ENCODE assay signal across 7 mouse cellular contexts in the genomic region with DNA sequence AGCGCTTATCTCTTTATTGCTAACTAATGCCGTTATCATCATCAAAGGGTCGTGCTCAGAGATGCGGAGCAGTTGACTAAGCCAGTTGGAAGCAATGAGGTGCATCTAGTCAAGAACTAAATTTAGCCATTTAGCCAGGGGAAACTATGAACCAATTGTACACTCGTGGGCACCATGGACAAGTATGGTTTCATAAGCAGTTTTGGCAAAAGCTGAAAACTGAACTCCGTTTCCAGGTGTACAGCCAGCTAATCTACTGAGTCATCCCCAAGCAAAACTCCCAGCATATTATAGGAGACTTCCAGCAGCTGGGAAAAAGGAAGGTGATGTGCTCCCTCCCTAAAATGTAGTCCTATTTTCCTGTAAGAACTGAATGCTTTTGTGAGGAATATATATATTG. TPM values are rescaled to one million over a fixed set of nuclear protein-coding genes. Genes with fewer than 3 reads are reported as not detected.
DNase-seq lines count a peak whose midpoint lies in the region; ATAC-seq and TF ChIP-seq lines count a peak whose summit lies in the region.

No protein-coding gene starts in this region.

- no peak for ATAC-seq in lung, embryonic 14.5 days (ENCODE audit: insufficient read depth)
- ATAC-seq in limb, embryonic 12.5 days (ENCODE audit: insufficient number of reproducible peaks, insufficient read depth, low FRiP score, low TSS enrichment, low read depth): no peak
- no peak for ATAC-seq in stomach, embryonic 14.5 days (ENCODE audit: insufficient number of reproducible peaks, insufficient read depth, low FRiP score, low read depth)

- H3K4me1 ChIP-seq in lung, embryonic 14.5 days (ENCODE audit: insufficient read depth): peaks cover 14% of the 10 kb centered on the region; the same call in 1 of the 2 replicates
- peaks cover 3% of the 10 kb centered on the region; the same call in 1 of the 2 replicates for H3K4me1 ChIP-seq in embryonic fibroblast, embryonic 13.5 days (ENCODE audit: control insufficient read depth, insufficient read depth, low read length)
- peaks cover 36% of the 10 kb centered on the region for H3K4me1 ChIP-seq in limb, embryonic 12.5 days (replicated peaks)
- H3K4me1 ChIP-seq in stomach, embryonic 14.5 days (ENCODE audit: control insufficient read depth, insufficient read depth, low read length): peaks cover 22% of the 10 kb centered on the region

- H3K4me2 ChIP-seq in lung, embryonic 14.5 days: peak overlapping the region; percentile 99
- peak overlapping the region; percentile 99 for H3K4me2 ChIP-seq in limb, embryonic 12.5 days
- H3K4me2 ChIP-seq in stomach, embryonic 14.5 days (replicated peaks; ENCODE audit: low read depth, low read length): peak overlapping the region; percentile 99

- TF ChIP-seq CTCF in lung, embryonic 14.5 days (IDR thresholded peaks at IDR 0.05; ENCODE audit: low read depth): no peak
- no peak for TF ChIP-seq CTCF in embryonic fibroblast, embryonic 13.5 days (IDR thresholded peaks at IDR 0.05; ENCODE audit: borderline replicate concordance, insufficient read depth, low read length)

- no peaks in the 10 kb centered on the region for H3K9me3 ChIP-seq in lung, embryonic 14.5 days (ENCODE audit: low read depth, low read length)
- H3K9me3 ChIP-seq in limb, embryonic 12.5 days: no peaks in the 10 kb centered on the region
- H3K9me3 ChIP-seq in stomach, embryonic 14.5 days (ENCODE audit: control insufficient read depth, low read depth, low read length): no peaks in the 10 kb centered on the region

- peak overlapping the region; percentile 81 for H3K4me3 ChIP-seq in lung, embryonic 14.5 days (ENCODE audit: low read depth, low read length)
- H3K4me3 ChIP-seq in embryonic fibroblast, embryonic 13.5 days (ENCODE audit: insufficient read depth, low read length): peak overlapping the region; percentile 60
- peak overlapping the region; percentile 88 for H3K4me3 ChIP-seq in limb, embryonic 12.5 days (replicated peaks)
- H3K4me3 ChIP-seq in stomach, embryonic 14.5 days (ENCODE audit: low read depth, low read length): peak overlapping the region; percentile 75

- no peak for TF ChIP-seq POLR2A in embryonic fibroblast, embryonic 13.5 days (IDR thresholded peaks at IDR 0.05; ENCODE audit: low read depth, low read length)

- no peak for DNase-seq in lung, embryonic 14.5 days
- no peak for DNase-seq in lung, postnatal 14 days
- no peak for DNase-seq in natural killer cell, adult 2 months (ENCODE audit: low spot score in 2 of 2)
- DNase-seq in retina, embryonic 14.5 days (ENCODE audit: low spot score): no peak

- no peaks in the 10 kb centered on the region for H3K36me3 ChIP-seq in lung, embryonic 14.5 days (ENCODE audit: insufficient read depth)
- H3K36me3 ChIP-seq in limb, embryonic 12.5 days: peaks cover 12% of the 10 kb centered on the region
- H3K36me3 ChIP-seq in stomach, embryonic 14.5 days (ENCODE audit: control insufficient read depth, insufficient read depth, low read length): 0 out of 2 replicates have a peak, but pooled peaks cover 2% of the 10 kb centered on the region

- no peak overlapping the region for H3K27ac ChIP-seq in lung, embryonic 14.5 days (ENCODE audit: low read depth)
- no peak overlapping the region for H3K27ac ChIP-seq in embryonic fibroblast, embryonic 13.5 days (ENCODE audit: insufficient read depth, low read length)
- no peak overlapping the region for H3K27ac ChIP-seq in limb, embryonic 12.5 days
- H3K27ac ChIP-seq in stomach, embryonic 14.5 days (ENCODE audit: low read length): no peak overlapping the region

- 29% methylated on average over 6 of the region's 6 CpGs for WGBS in lung, embryonic 14.5 days
- 37% methylated on average over 6 of the region's 6 CpGs for WGBS in limb, embryonic 12.5 days
- WGBS in stomach, embryonic 14.5 days: 32% methylated on average over 6 of the region's 6 CpGs

- no peaks in the 10 kb centered on the region for H3K27me3 ChIP-seq in lung, embryonic 14.5 days (ENCODE audit: insufficient read depth, low read length)
- peaks cover 25% of the 10 kb centered on the region for H3K27me3 ChIP-seq in limb, embryonic 12.5 days
- no peaks in the 10 kb centered on the region for H3K27me3 ChIP-seq in stomach, embryonic 14.5 days (ENCODE audit: control insufficient read depth, insufficient read depth, low read length)

- H3K9ac ChIP-seq in lung, embryonic 14.5 days: no peak overlapping the region
- no peak overlapping the region; the same call in 1 of the 2 replicates for H3K9ac ChIP-seq in limb, embryonic 12.5 days (replicated peaks)
- H3K9ac ChIP-seq in stomach, embryonic 14.5 days (replicated peaks; ENCODE audit: low read depth, low read length): no peak overlapping the region

RNA-seq across cellular contexts. Expression of gene Rab11fip3, which starts 0.8 kb away (rescaled TPM):
- 15.2 and 15.3 TPM in 2 replicates for polyA plus RNA-seq in lung, embryonic 14.5 days (2014; fragmentation: Nextera tagmentation; extraction: Ambion mirVana)
- polyA plus RNA-seq in embryonic fibroblast, embryonic 13.5 days (2011; ENCODE audit: insufficient read length, low read depth, missing spikeins): 20.7 and 22.6 TPM in 2 replicates
- 25.0 and 26.9 TPM in 2 replicates for polyA plus RNA-seq in limb, embryonic 12.5 days (2016; fragmentation: Nextera tagmentation; extraction: Ambion mirVana)
- polyA plus RNA-seq in stomach, embryonic 14.5 days (2014; fragmentation: Nextera tagmentation; extraction: Ambion mirVana): 11.4 and 12.8 TPM in 2 replicates

RNA-seq across cellular contexts. Expression of gene Decr2, which starts 20.0 kb away (rescaled TPM):
- polyA plus RNA-seq in lung, embryonic 14.5 days (2014; fragmentation: Nextera tagmentation; extraction: Ambion mirVana): 24.9 and 25.0 TPM in 2 replicates
- 28.2 and 30.9 TPM in 2 replicates for polyA plus RNA-seq in embryonic fibroblast, embryonic 13.5 days (2011; ENCODE audit: insufficient read length, low read depth, missing spikeins)
- 29.4 and 31.7 TPM in 2 replicates for polyA plus RNA-seq in limb, embryonic 12.5 days (2016; fragmentation: Nextera tagmentation; extraction: Ambion mirVana)
- polyA plus RNA-seq in stomach, embryonic 14.5 days (2014; fragmentation: Nextera tagmentation; extraction: Ambion mirVana): 34.9 and 40.4 TPM in 2 replicates

RNA-seq across cellular contexts. Expression of gene Nme4, which starts 25.3 kb away (rescaled TPM):
- 94.8 and 96.4 TPM in 2 replicates for polyA plus RNA-seq in lung, embryonic 14.5 days (2014; fragmentation: Nextera tagmentation; extraction: Ambion mirVana)
- 47.9 and 50.4 TPM in 2 replicates for polyA plus RNA-seq in embryonic fibroblast, embryonic 13.5 days (2011; ENCODE audit: insufficient read length, low read depth, missing spikeins)
- 124 and 132 TPM in 2 replicates for polyA plus RNA-seq in limb, embryonic 12.5 days (2016; fragmentation: Nextera tagmentation; extraction: Ambion mirVana)
- 90.7 and 96.5 TPM in 2 replicates for polyA plus RNA-seq in stomach, embryonic 14.5 days (2014; fragmentation: Nextera tagmentation; extraction: Ambion mirVana)

RNA-seq across cellular contexts. Expression of gene Tmem8, which starts 43.0 kb away (rescaled TPM):
- 1.3 and 1.7 TPM in 2 replicates for polyA plus RNA-seq in lung, embryonic 14.5 days (2014; fragmentation: Nextera tagmentation; extraction: Ambion mirVana)
- polyA plus RNA-seq in embryonic fibroblast, embryonic 13.5 days (2011; ENCODE audit: insufficient read length, low read depth, missing spikeins): 0.48 and 1.0 TPM in 2 replicates
- polyA plus RNA-seq in limb, embryonic 12.5 days (2016; fragmentation: Nextera tagmentation; extraction: Ambion mirVana): 0.55 and 0.87 TPM in 2 replicates
- 2.9 and 3.9 TPM in 2 replicates for polyA plus RNA-seq in stomach, embryonic 14.5 days (2014; fragmentation: Nextera tagmentation; extraction: Ambion mirVana)

RNA-seq across cellular contexts. Expression of gene Mrpl28, which starts 53.2 kb away (rescaled TPM):
- 210 and 217 TPM in 2 replicates for polyA plus RNA-seq in lung, embryonic 14.5 days (2014; fragmentation: Nextera tagmentation; extraction: Ambion mirVana)
- polyA plus RNA-seq in embryonic fibroblast, embryonic 13.5 days (2011; ENCODE audit: insufficient read length, low read depth, missing spikeins): 38.7 and 41.0 TPM in 2 replicates
- 203 and 218 TPM in 2 replicates for polyA plus RNA-seq in limb, embryonic 12.5 days (2016; fragmentation: Nextera tagmentation; extraction: Ambion mirVana)
- polyA plus RNA-seq in stomach, embryonic 14.5 days (2014; fragmentation: Nextera tagmentation; extraction: Ambion mirVana): 214 and 221 TPM in 2 replicates
